Mouse (Mus musculus) embryonic facial prominence, embryonic 12.5 days (tissue): ENCODE data around the gene Olfr1018. TPM values are rescaled to one million over a fixed set of nuclear protein-coding genes. Genes with fewer than 3 reads are reported as not detected.

Experiments
- ATAC-seq: fragments of 200-750 bp; cut with Nextera tagmentation; 2 replicates; pipeline ENCODE4 v1.8.0; 2017; ENCODE audit not compliant: insufficient number of reproducible peaks, insufficient read depth, low FRiP score, low TSS enrichment
- H3K27ac ChIP-seq: fragments of 300-500 bp; sonication (generic); 2 replicates; pipeline ENCODE4 v1.5.1; 2016; ENCODE audit warnings: mild to moderate bottlenecking
- H3K27me3 ChIP-seq: fragments of 300-500 bp; sonication (generic); 2 replicates; pipeline ENCODE4 v1.6.1; 2016; ENCODE audit warnings: mild to moderate bottlenecking, moderate library complexity
- H3K36me3 ChIP-seq: fragments of 300-500 bp; sonication (generic); 2 replicates; pipeline ENCODE4 v1.6.1; 2016; ENCODE audit warnings: mild to moderate bottlenecking
- H3K4me1 ChIP-seq: fragments of 300-500 bp; sonication (generic); 2 replicates; pipeline ENCODE4 v1.6.1; 2016
- H3K4me2 ChIP-seq: fragments of 300-500 bp; sonication (generic); replicated peaks from 2 replicates; pipeline ENCODE4 v1.6.1; 2016; ENCODE audit warnings: mild to moderate bottlenecking, moderate library complexity
- H3K4me3 ChIP-seq: fragments of 300-500 bp; sonication (generic); 2 replicates; pipeline ENCODE4 v1.5.1; 2016; ENCODE audit warnings: mild to moderate bottlenecking
- H3K9ac ChIP-seq: fragments of 300-500 bp; sonication (generic); 2 replicates; pipeline ENCODE4 v1.6.1; 2016; ENCODE audit warnings: mild to moderate bottlenecking, moderate library complexity
- H3K9me3 ChIP-seq: fragments of 300-500 bp; sonication (generic); 2 replicates; pipeline ENCODE4 v1.6.1; 2016; ENCODE audit warnings: mild to moderate bottlenecking, moderate library complexity
- WGBS: fragments of 180-500 bp; shearing (Covaris S2); methylation state at CpG from one replicate; pipeline ENCODE4 v1.1.7; 2016; 5-methylcytosine and 5-hydroxymethylcytosine counted together
- polyA plus RNA-seq: library from polyadenylated mRNA; unstranded; fragments of >200 nt; fragmentation: Nextera tagmentation; extraction: Ambion mirVana; gene quantifications from 2 replicates; pipeline ENCODE4 v1.2.1, GENCODE M21; 2016

The Olfr1018 gene
- polyA plus RNA-seq = not detected in 2 replicates

DNA sequence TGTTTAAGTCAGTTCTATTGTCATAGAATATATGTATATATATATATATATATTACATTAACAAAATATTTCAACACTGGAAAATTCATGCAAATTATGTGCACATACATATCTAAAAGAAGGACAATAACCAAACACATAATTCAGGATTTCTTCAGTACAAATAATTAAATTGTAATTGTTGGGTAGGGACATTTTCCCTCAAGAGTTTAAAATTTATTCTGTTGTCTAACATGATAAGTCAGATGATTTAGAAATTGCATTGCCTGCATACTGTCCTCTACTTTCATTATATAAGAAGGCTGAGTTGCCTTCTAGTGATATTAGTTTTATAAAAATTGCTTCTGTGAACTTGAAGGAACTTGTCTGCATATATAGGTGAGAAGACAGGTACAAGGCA lies at the start of gene Olfr1018:
Olfr1018 (plus strand) TSS at position 301 of the 400 bp plus-strand sequence.
- no peak within 1 kb of the TSS for H3K4me2 ChIP-seq
- H3K27me3 ChIP-seq = no peaks in the 10 kb centered on the region
- no peak within 1 kb of the TSS for H3K9ac ChIP-seq
- H3K4me1 ChIP-seq = no peaks in the 10 kb centered on the region
- ATAC-seq = no peak
- no peak within 1 kb of the TSS for H3K4me3 ChIP-seq
- H3K36me3 ChIP-seq = no peaks in the 10 kb centered on the region
- no peaks in the 10 kb centered on the region for H3K9me3 ChIP-seq
- no peak within 1 kb of the TSS for H3K27ac ChIP-seq

- Histone ChIP-seq H3K4me3 (no peak within 1 kb of the TSS), H3K27ac (no peak within 1 kb of the TSS), H3K9me3 (no peaks in the 10 kb centered on the region), H3K4me1 (no peaks in the 10 kb centered on the region), H3K9ac (no peak within 1 kb of the TSS), H3K36me3 (no peaks in the 10 kb centered on the region), H3K27me3 (no peaks in the 10 kb centered on the region), H3K4me2 (no peak within 1 kb of the TSS)
- no peak for ATAC-seq
Measured at GRCm38 (mm10) chr2:85772413-85772812, 45.9 kb upstream of the Olfr1018 start, which contains the start of gene Olfr1014. Gene Olfr1014, plus strand, starts transcription at chr2:85772713.

- no peak for ATAC-seq
- Histone ChIP-seq H3K4me2 (no peak within 1 kb of the TSS), H3K36me3 (no peaks in the 10 kb centered on the region), H3K4me1 (no peaks in the 10 kb centered on the region), H3K27ac (no peak within 1 kb of the TSS), H3K27me3 (no peaks in the 10 kb centered on the region), H3K4me3 (no peak within 1 kb of the TSS), H3K9me3 (no peaks in the 10 kb centered on the region), H3K9ac (no peak within 1 kb of the TSS)
Measured at GRCm38 (mm10) chr2:85781717-85782116, 36.6 kb upstream of the Olfr1018 start, which contains the start of gene Olfr1015. Gene Olfr1015, plus strand, starts transcription at chr2:85782017.

DNA sequence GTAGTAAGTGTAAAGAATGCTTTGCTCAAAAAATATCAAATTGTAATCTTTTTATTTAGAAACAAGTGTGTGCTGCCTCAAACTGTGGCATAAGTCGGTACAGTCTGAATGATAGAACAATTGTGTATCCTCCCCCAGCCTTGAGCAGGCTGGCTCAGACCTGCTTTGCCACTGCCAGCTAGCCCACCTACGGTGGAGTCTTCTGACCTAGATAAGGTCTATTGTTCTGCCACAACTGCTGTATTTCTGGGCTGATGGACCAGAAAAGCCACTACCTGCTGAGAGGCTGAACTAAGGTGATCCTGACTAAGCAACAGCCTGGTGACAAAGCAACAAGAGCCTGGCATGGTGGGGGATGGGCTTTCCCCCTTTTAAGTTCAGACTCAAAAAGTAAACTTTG lies 25.9 kb upstream of the Olfr1018 start:
- Histone ChIP-seq H3K4me2 (no peak overlapping the region), H3K4me1 (no peaks in the 10 kb centered on the region), H3K27ac (no peak overlapping the region), H3K9ac (no peak overlapping the region), H3K27me3 (no peaks in the 10 kb centered on the region), H3K36me3 (no peaks in the 10 kb centered on the region), H3K4me3 (no peak overlapping the region), H3K9me3 (no peaks in the 10 kb centered on the region)
- no peak for ATAC-seq
- 37% methylated on average over 2 of the region's 2 CpGs for WGBS

DNA sequence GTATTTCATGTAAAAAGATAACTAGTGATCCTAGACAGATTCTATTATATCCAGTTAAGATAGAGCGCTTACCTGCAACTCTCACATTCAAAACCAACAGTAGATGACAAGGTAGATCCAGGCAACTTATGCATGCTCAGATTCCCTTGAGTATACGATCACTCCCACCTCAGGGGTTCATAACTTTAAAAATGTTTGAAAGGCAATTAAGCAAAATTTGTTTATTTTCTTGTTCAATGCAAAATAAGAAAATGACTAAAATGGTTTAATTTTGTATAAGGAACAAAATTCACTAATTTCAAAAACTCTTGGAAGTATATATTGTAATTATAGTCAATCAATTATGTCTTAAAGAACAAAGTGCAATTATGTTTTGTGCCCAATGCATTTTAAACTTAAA lies 15.8 kb upstream of the Olfr1018 start, which contains the start of gene Olfr1016:
Olfr1016 (minus strand) TSS at position 101 of the 400 bp plus-strand sequence.
- Histone ChIP-seq H3K27me3 (no peaks in the 10 kb centered on the region), H3K4me2 (no peak within 1 kb of the TSS), H3K4me3 (no peak within 1 kb of the TSS), H3K27ac (no peak within 1 kb of the TSS), H3K9ac (no peak within 1 kb of the TSS), H3K9me3 (no peaks in the 10 kb centered on the region), H3K4me1 (no peaks in the 10 kb centered on the region), H3K36me3 (no peaks in the 10 kb centered on the region)
- no peak for ATAC-seq
- WGBS = 94% methylated on average over 2 of the region's 2 CpGs

DNA sequence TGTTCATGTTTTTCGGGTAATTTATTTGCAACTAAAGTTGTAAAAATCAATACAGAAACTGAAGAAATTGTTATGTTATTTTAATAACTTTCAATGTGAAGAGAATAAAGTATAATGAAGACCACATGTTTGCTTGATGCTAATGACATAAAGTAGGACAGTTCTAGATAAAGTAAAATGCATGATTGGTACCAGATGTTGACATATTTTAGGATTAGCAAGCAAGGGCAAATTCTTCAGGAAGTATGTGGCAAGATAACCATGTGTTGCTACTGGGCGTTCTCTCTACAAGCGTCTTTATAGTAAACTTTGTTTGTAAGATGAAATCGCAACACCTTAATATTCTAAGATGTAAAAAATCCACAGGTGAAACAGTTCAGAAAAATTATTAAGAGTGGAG lies 13.8 kb upstream of the Olfr1018 start:
- Histone ChIP-seq H3K4me1 (no peaks in the 10 kb centered on the region), H3K27ac (no peak overlapping the region), H3K27me3 (no peaks in the 10 kb centered on the region), H3K4me3 (no peak overlapping the region), H3K4me2 (no peak overlapping the region), H3K9me3 (no peaks in the 10 kb centered on the region), H3K36me3 (no peaks in the 10 kb centered on the region), H3K9ac (no peak overlapping the region)
- no peak for ATAC-seq
- 43% methylated on average over 4 of the region's 4 CpGs for WGBS

DNA sequence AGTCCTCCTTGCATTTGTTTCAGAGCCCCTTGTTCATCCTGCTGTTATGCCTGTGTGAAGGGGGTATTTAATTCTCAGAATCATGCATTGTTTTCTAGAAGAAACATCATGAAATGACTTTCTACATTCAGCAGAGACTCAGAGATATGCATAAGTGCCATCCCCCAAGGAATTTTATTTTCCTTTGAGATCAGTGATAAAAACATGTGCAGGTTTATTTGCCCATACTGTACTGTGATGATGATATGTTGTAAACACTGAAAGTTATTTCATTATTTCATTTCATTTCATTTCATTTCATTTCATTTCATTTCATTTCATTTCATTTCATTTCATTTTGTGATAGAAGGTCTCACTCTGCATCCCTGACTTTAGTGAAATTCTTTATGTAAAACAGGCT lies 27.1 kb downstream of the Olfr1018 start, which contains the start of gene Olfr1019:
Olfr1019 (minus strand) TSS at position 101 of the 400 bp plus-strand sequence.
- no peaks in the 10 kb centered on the region for H3K36me3 ChIP-seq
- no peak within 1 kb of the TSS for H3K4me2 ChIP-seq
- no peaks in the 10 kb centered on the region for H3K9me3 ChIP-seq
- no peak within 1 kb of the TSS for H3K4me3 ChIP-seq
- H3K4me1 ChIP-seq = no peaks in the 10 kb centered on the region
- no peak within 1 kb of the TSS for H3K27ac ChIP-seq
- no peaks in the 10 kb centered on the region for H3K27me3 ChIP-seq
- ATAC-seq = no peak
- no peak within 1 kb of the TSS for H3K9ac ChIP-seq

- Histone ChIP-seq H3K4me3 (no peak within 1 kb of the TSS), H3K27me3 (no peaks in the 10 kb centered on the region), H3K27ac (no peak within 1 kb of the TSS), H3K4me2 (no peak within 1 kb of the TSS), H3K36me3 (no peaks in the 10 kb centered on the region), H3K4me1 (no peaks in the 10 kb centered on the region), H3K9me3 (no peaks in the 10 kb centered on the region), H3K9ac (no peak within 1 kb of the TSS)
- no peak for ATAC-seq
- 88% methylated on average over 1 of the region's 1 CpGs for WGBS
Measured at GRCm38 (mm10) chr2:85846730-85847129, 28.5 kb downstream of the Olfr1018 start, which contains the start of gene Olfr1020. Gene Olfr1020, plus strand, starts transcription at chr2:85847030.

GRCm38 (mm10) chr2:85868294-85868693 lies 50.0 kb downstream of the Olfr1018 start, which contains the start of gene Olfr1022:
Gene Olfr1022, plus strand, starts transcription at chr2:85868594.
- no peaks in the 10 kb centered on the region for H3K27me3 ChIP-seq
- no peaks in the 10 kb centered on the region for H3K36me3 ChIP-seq
- no peak within 1 kb of the TSS for H3K9ac ChIP-seq
- no peak within 1 kb of the TSS for H3K4me2 ChIP-seq
- no peaks in the 10 kb centered on the region for H3K9me3 ChIP-seq
- no peak within 1 kb of the TSS for H3K27ac ChIP-seq
- H3K4me3 ChIP-seq = no peak within 1 kb of the TSS
- H3K4me1 ChIP-seq = no peaks in the 10 kb centered on the region
- WGBS = 63% methylated on average over 2 of the region's 2 CpGs
- ATAC-seq = no peak

Other genes with a start within 250 kb of the Olfr1018 start
- gene Olfr996, start 239.3 kb upstream of the Olfr1018 start, polyA plus RNA-seq = not detected in 2 replicates
- not detected in 2 replicates for gene Olfr998, start 229.5 kb upstream of the Olfr1018 start, polyA plus RNA-seq
- not detected in 2 replicates for gene Olfr1000, start 206.6 kb upstream of the Olfr1018 start, polyA plus RNA-seq
- gene Olfr1002, start 167.8 kb upstream of the Olfr1018 start, polyA plus RNA-seq = not detected in 2 replicates
- gene Olfr154, start 154.0 kb upstream of the Olfr1018 start, polyA plus RNA-seq = not detected in 2 replicates
- gene Olfr1006, start 139.7 kb upstream of the Olfr1018 start, polyA plus RNA-seq = not detected in 2 replicates
- not detected in 2 replicates for gene Olfr1008, start 129.0 kb upstream of the Olfr1018 start, polyA plus RNA-seq
- gene Olfr1009, start 103.1 kb upstream of the Olfr1018 start, polyA plus RNA-seq = not detected in 2 replicates
- gene Olfr1012, start 55.7 kb upstream of the Olfr1018 start, polyA plus RNA-seq = not detected in 2 replicates
- not detected in 2 replicates for gene Olfr1013, start 51.4 kb upstream of the Olfr1018 start, polyA plus RNA-seq
- not detected in 2 replicates for gene Olfr1014, start 45.8 kb upstream of the Olfr1018 start, polyA plus RNA-seq
- gene Olfr1015, start 36.5 kb upstream of the Olfr1018 start, polyA plus RNA-seq = not detected in 2 replicates
- not detected in 2 replicates for gene Olfr1016, start 15.9 kb upstream of the Olfr1018 start, polyA plus RNA-seq
- not detected in 2 replicates for gene Olfr1019, start 27.0 kb downstream of the Olfr1018 start, polyA plus RNA-seq
- gene Olfr1020, start 28.6 kb downstream of the Olfr1018 start, polyA plus RNA-seq = not detected in 2 replicates
- not detected in 2 replicates for gene Olfr1022, start 50.1 kb downstream of the Olfr1018 start, polyA plus RNA-seq
- not detected in 2 replicates for gene Olfr1023, start 67.2 kb downstream of the Olfr1018 start, polyA plus RNA-seq
- not detected in 2 replicates for gene Olfr1024, start 86.6 kb downstream of the Olfr1018 start, polyA plus RNA-seq
- gene Olfr1025-ps1, start 96.7 kb downstream of the Olfr1018 start, polyA plus RNA-seq = not detected in 2 replicates
- not detected in 2 replicates for gene Olfr1026, start 103.1 kb downstream of the Olfr1018 start, polyA plus RNA-seq
- gene Olfr1028, start 132.0 kb downstream of the Olfr1018 start, polyA plus RNA-seq = not detected in 2 replicates
- not detected in 2 replicates for gene Olfr1029, start 155.4 kb downstream of the Olfr1018 start, polyA plus RNA-seq
- gene Olfr1030, start 160.8 kb downstream of the Olfr1018 start, polyA plus RNA-seq = not detected in 2 replicates
- gene Olfr1031, start 171.8 kb downstream of the Olfr1018 start, polyA plus RNA-seq = not detected in 2 replicates
- gene Olfr1032, start 187.1 kb downstream of the Olfr1018 start, polyA plus RNA-seq = not detected in 2 replicates
- 0.78 TPM in 1 of 2 replicates, not detected in the other for gene Olfr1033, start 202.2 kb downstream of the Olfr1018 start, polyA plus RNA-seq
- gene Olfr1034, start 227.4 kb downstream of the Olfr1018 start, polyA plus RNA-seq = not detected in 2 replicates